Mouse (Mus musculus) brain, embryonic 14.5 days (tissue): ENCODE measurements around the gene Atp6v1a. TPM values are rescaled to one million over a fixed set of nuclear protein-coding genes. Genes with fewer than 3 reads are reported as not detected.
A peak's percentile ranks its signal among the peaks of the same experiment; 100 is the strongest.

Experiments used
- DNase-seq: peaks from one replicate; pipeline ENCODE4 v3.0.0-alpha.2; 2011; ENCODE audit warnings: low read depth
- CTCF ChIP-seq: fragments of 200-500 bp; IDR thresholded peaks from 2 replicates; pipeline ENCODE4 v1.5.1; 2012; ENCODE audit warnings: inconsistent platforms, mild to moderate bottlenecking, moderate library complexity, borderline replicate concordance; ENCODE audit not compliant: insufficient read depth, insufficient read length; ENCODE audit errors: extremely low read depth
- POLR2A ChIP-seq: fragments of 200-500 bp; IDR thresholded peaks from 2 replicates; pipeline ENCODE4 v1.6.1; 2012; ENCODE audit warnings: mild to moderate bottlenecking, inconsistent platforms, borderline replicate concordance; ENCODE audit not compliant: poor library complexity, insufficient read depth, insufficient read length, severe bottlenecking; ENCODE audit errors: extremely low read depth
- polyA plus RNA-seq: library from polyadenylated mRNA; depleted of rRNA; stranded (reverse); fragments of >200 nt; gene quantifications from 2 replicates; pipeline ENCODE4 v1.2.3, GENCODE M21; 2012

The Atp6v1a gene
- polyA plus RNA-seq, 1 experiment = 84.2 TPM

GRCm38 (mm10) chr16:44172297-44173154 lies 33.0 kb upstream of the Atp6v1a start:
- peak; percentile 100 for DNase-seq
- TF ChIP-seq CTCF (peak; percentile 59; the same call in 1 of the 2 replicates), POLR2A (no peak)

- no peak for DNase-seq
- TF ChIP-seq CTCF (no peak), POLR2A (no peak)
These were observed 29.5 kb upstream of the Atp6v1a start for GRCm38 (mm10) chr16:44168990-44169389.

GRCm38 (mm10) chr16:44165182-44165581 lies 25.7 kb upstream of the Atp6v1a start:
- TF ChIP-seq POLR2A = no peak
- no peak for TF ChIP-seq CTCF
- DNase-seq = no peak

- no peak for DNase-seq
- TF ChIP-seq CTCF (no peak), POLR2A (no peak)
These were observed 24.3 kb upstream of the Atp6v1a start for GRCm38 (mm10) chr16:44163831-44164230.

- TF ChIP-seq POLR2A (no peak), CTCF (no peak)
- DNase-seq = no peak
These were observed 19.8 kb upstream of the Atp6v1a start for GRCm38 (mm10) chr16:44159325-44159724.

GRCm38 (mm10) chr16:44154497-44155057 lies 15.1 kb upstream of the Atp6v1a start:
- TF ChIP-seq POLR2A = no peak
- no peak for TF ChIP-seq CTCF
- DNase-seq = no peak

GRCm38 (mm10) chr16:44149002-44149767 lies 9.7 kb upstream of the Atp6v1a start:
- TF ChIP-seq POLR2A (no peak), CTCF (no peak)
- peak; percentile 22 for DNase-seq

GRCm38 (mm10) chr16:44141483-44141882 lies 2.0 kb upstream of the Atp6v1a start:
- TF ChIP-seq POLR2A (no peak), CTCF (no peak)
- DNase-seq = peak; percentile 69

- DNase-seq = peak; percentile 91
- peak; percentile 19; the same call in 1 of the 2 replicates for TF ChIP-seq CTCF
- TF ChIP-seq POLR2A = no peak
These were observed 782 bp upstream of the Atp6v1a start for GRCm38 (mm10) chr16:44140186-44140787.

GRCm38 (mm10) chr16:44138979-44139535 lies 448 bp downstream of the Atp6v1a start:
- peak; percentile 99 for DNase-seq
- TF ChIP-seq CTCF (no peak), POLR2A (peak; percentile 32; the same call in 1 of the 2 replicates)

GRCm38 (mm10) chr16:44138377-44138978 lies 1.0 kb downstream of the Atp6v1a start:
- TF ChIP-seq POLR2A (no peak), CTCF (no peak)
- DNase-seq = no peak

GRCm38 (mm10) chr16:44136511-44137021 lies 2.9 kb downstream of the Atp6v1a start:
- TF ChIP-seq POLR2A (no peak), CTCF (no peak)
- DNase-seq = no peak
